ENCODE assay signal across 7 mouse cellular contexts in genomic region chr11:68623871-68624258, GRCm38 (mm10). TPM values are rescaled to one million over a fixed set of nuclear protein-coding genes. Genes with fewer than 3 reads are reported as not detected.
DNase-seq lines count a peak whose midpoint lies in the region; ATAC-seq and TF ChIP-seq lines count a peak whose summit lies in the region.

No protein-coding gene starts in this region.

- H3K4me3 ChIP-seq in lung, embryonic 15.5 days, result peak overlapping the region; percentile 23
- H3K4me3 ChIP-seq in heart, postnatal 0 days (ENCODE audit: low read depth, low read length), result peak overlapping the region; percentile 41
- peak overlapping the region; percentile 27 for H3K4me3 ChIP-seq in liver, embryonic 12.5 days
- peak overlapping the region; percentile 18 for H3K4me3 ChIP-seq in stomach, embryonic 16.5 days (replicated peaks; ENCODE audit: low read length)

- peak overlapping the region; percentile 50 for H3K4me2 ChIP-seq in lung, embryonic 15.5 days
- peak overlapping the region; percentile 59 for H3K4me2 ChIP-seq in heart, postnatal 0 days (ENCODE audit: low read depth, low read length)
- H3K4me2 ChIP-seq in liver, embryonic 12.5 days, result peak overlapping the region; percentile 53
- H3K4me2 ChIP-seq in stomach, embryonic 16.5 days (ENCODE audit: low read depth, low read length), result peak overlapping the region; percentile 41

- no peaks in the 10 kb centered on the region for H3K9me3 ChIP-seq in lung, embryonic 15.5 days
- H3K9me3 ChIP-seq in heart, postnatal 0 days (replicated peaks; ENCODE audit: control insufficient read depth, low read length), result no peaks in the 10 kb centered on the region
- H3K9me3 ChIP-seq in liver, embryonic 12.5 days (replicated peaks), result no peaks in the 10 kb centered on the region
- no peaks in the 10 kb centered on the region for H3K9me3 ChIP-seq in stomach, embryonic 16.5 days (replicated peaks; ENCODE audit: control insufficient read depth, low read length)

- ATAC-seq in lung, embryonic 15.5 days (ENCODE audit: borderline replicate concordance, extremely low read depth, low FRiP score, low TSS enrichment), result peak; percentile 70
- no peak for ATAC-seq in heart, postnatal 0 days (ENCODE audit: insufficient read depth, low read depth)
- no peak for ATAC-seq in liver, embryonic 12.5 days
- ATAC-seq in stomach, embryonic 16.5 days (ENCODE audit: insufficient read depth, low FRiP score), result peak; percentile 41; the same call in 1 of the 2 replicates

- peaks cover 23% of the 10 kb centered on the region for H3K4me1 ChIP-seq in lung, embryonic 15.5 days
- 0 out of 2 replicates have a peak, but pooled peaks cover 12% of the 10 kb centered on the region for H3K4me1 ChIP-seq in heart, postnatal 0 days (ENCODE audit: control insufficient read depth, insufficient read depth)
- H3K4me1 ChIP-seq in liver, embryonic 12.5 days, result 0 out of 2 replicates have a peak, but pooled peaks cover 10% of the 10 kb centered on the region
- H3K4me1 ChIP-seq in stomach, embryonic 16.5 days (ENCODE audit: control insufficient read depth, insufficient read depth, low read length), result peaks cover 15% of the 10 kb centered on the region

- WGBS in lung, embryonic 15.5 days, result 5% methylated on average over 5 of the region's 5 CpGs
- WGBS in heart, postnatal 0 days, result 11% methylated on average over 5 of the region's 5 CpGs
- WGBS in liver, embryonic 12.5 days (ENCODE audit: insufficient replicate concordance), result 26% methylated on average over 5 of the region's 5 CpGs
- WGBS in stomach, embryonic 16.5 days, result 6% methylated on average over 5 of the region's 5 CpGs

- DNase-seq in lung, postnatal 4 days, result no peak
- no peak for DNase-seq in heart, postnatal 0 days (ENCODE audit: low spot score)
- DNase-seq in spleen, postnatal 36 days (ENCODE audit: low spot score in 2 of 2), result no peak
- DNase-seq in frontal cortex, postnatal 10 days (ENCODE audit: low spot score in 2 of 2), result no peak

- H3K36me3 ChIP-seq in lung, embryonic 15.5 days, result no peaks in the 10 kb centered on the region
- H3K36me3 ChIP-seq in heart, postnatal 0 days (replicated peaks; ENCODE audit: control insufficient read depth, insufficient read depth, low read length), result no peaks in the 10 kb centered on the region
- H3K36me3 ChIP-seq in liver, embryonic 12.5 days, result no peaks in the 10 kb centered on the region
- no peaks in the 10 kb centered on the region for H3K36me3 ChIP-seq in stomach, embryonic 16.5 days (ENCODE audit: control insufficient read depth, insufficient read depth, low read length)

- TF ChIP-seq CTCF in heart, postnatal 0 days (IDR thresholded peaks at IDR 0.05; ENCODE audit: low read depth), result no peak

- no peak for TF ChIP-seq EP300 in heart, postnatal 0 days (IDR thresholded peaks at IDR 0.05; ENCODE audit: low read depth)

- H3K27ac ChIP-seq in lung, embryonic 15.5 days, result peak overlapping the region; percentile 94
- H3K27ac ChIP-seq in heart, postnatal 0 days (ENCODE audit: low read depth), result peak overlapping the region; percentile 89
- no peak overlapping the region for H3K27ac ChIP-seq in liver, embryonic 12.5 days
- H3K27ac ChIP-seq in stomach, embryonic 16.5 days (ENCODE audit: low read length), result peak overlapping the region; percentile 82

- no peak overlapping the region for H3K9ac ChIP-seq in lung, embryonic 15.5 days
- peak overlapping the region; percentile 43 for H3K9ac ChIP-seq in heart, postnatal 0 days (replicated peaks; ENCODE audit: low read depth, low read length)
- H3K9ac ChIP-seq in liver, embryonic 12.5 days, result no peak overlapping the region
- H3K9ac ChIP-seq in stomach, embryonic 16.5 days (ENCODE audit: low read length), result peak overlapping the region; percentile 39

- H3K27me3 ChIP-seq in lung, embryonic 15.5 days, result no peaks in the 10 kb centered on the region
- H3K27me3 ChIP-seq in heart, postnatal 0 days (ENCODE audit: control insufficient read depth, insufficient read depth, low read length), result no peaks in the 10 kb centered on the region
- no peaks in the 10 kb centered on the region for H3K27me3 ChIP-seq in liver, embryonic 12.5 days (replicated peaks)
- H3K27me3 ChIP-seq in stomach, embryonic 16.5 days (ENCODE audit: control insufficient read depth, insufficient read depth, low read length), result no peaks in the 10 kb centered on the region

RNA-seq across cellular contexts. Expression of gene Ccdc42, which starts 37.0 kb away (rescaled TPM):
- 0.66 and 0.94 TPM in 2 replicates for polyA plus RNA-seq in lung, embryonic 15.5 days (2015; fragmentation: Nextera tagmentation; extraction: Ambion mirVana)
- 1.4 TPM in 1 of 2 replicates, not detected in the other for total RNA-seq in heart, postnatal 0 days (2014; rRNA removed; ENCODE audit: low replicate concordance)
- polyA plus RNA-seq in heart, postnatal 0 days (2015; fragmentation: Nextera tagmentation; extraction: Ambion mirVana), result 0.45 and 0.55 TPM in 2 replicates
- 0.15 TPM in 1 of 2 replicates, not detected in the other for polyA plus RNA-seq in liver, embryonic 12.5 days (2016; fragmentation: Nextera tagmentation; extraction: Ambion mirVana)
- polyA plus RNA-seq in stomach, embryonic 16.5 days (2015; fragmentation: Nextera tagmentation; extraction: Ambion mirVana), result 0.41 and 0.49 TPM in 2 replicates

Comparison
In these comparisons a context has a peak if more than half of its experiments do, and no peak if none do; other contexts are left out.
1. ATAC-seq: peak in lung, embryonic 15.5 days (single experiment) and stomach, embryonic 16.5 days (single experiment); none in heart, postnatal 0 days (single experiment) and liver, embryonic 12.5 days (single experiment).
2. H3K9ac ChIP-seq: peak in heart, postnatal 0 days (single experiment) and stomach, embryonic 16.5 days (single experiment); none in lung, embryonic 15.5 days (single experiment) and liver, embryonic 12.5 days (single experiment).
3. Peak in every context shown above with its lines, with median percentiles within 50 percentile points of each other: H3K4me2 ChIP-seq and H3K4me3 ChIP-seq.